Mouse (Mus musculus) stomach, postnatal 0 days (tissue): Measurements from ENCODE around the gene Gm20403. TPM values are rescaled to one million over a fixed set of nuclear protein-coding genes. Genes with fewer than 3 reads are reported as not detected.

Source experiments
- ATAC-seq: fragments of 200-750 bp; cut with Nextera tagmentation; 2 replicates; pipeline ENCODE4 v1.8.0; 2017; ENCODE audit not compliant: low FRiP score, low TSS enrichment
- DNase-seq: peaks from one replicate; pipeline ENCODE4 v3.0.0-alpha.2; 2016; ENCODE audit warnings: low spot score
- H3K27ac ChIP-seq: fragments of 300-500 bp; sonication (generic); replicated peaks from 2 replicates; pipeline ENCODE4 v1.5.1; 2014; ENCODE audit warnings: mild to moderate bottlenecking, control low read depth
- H3K27me3 ChIP-seq: fragments of 300-500 bp; sonication (generic); 2 replicates; pipeline ENCODE4 v1.6.1; 2014; ENCODE audit warnings: low read length; ENCODE audit not compliant: control insufficient read depth, insufficient read depth
- H3K36me3 ChIP-seq: fragments of 300-500 bp; sonication (generic); 2 replicates; pipeline ENCODE4 v1.6.1; 2014; ENCODE audit warnings: low read length, mixed read lengths; ENCODE audit not compliant: control insufficient read depth, insufficient read depth
- H3K4me1 ChIP-seq: fragments of 300-500 bp; sonication (generic); replicated peaks from 2 replicates; pipeline ENCODE4 v1.6.1; 2014; ENCODE audit warnings: antibody characterized with exemption; ENCODE audit not compliant: control insufficient read depth, insufficient read depth
- H3K4me2 ChIP-seq: fragments of 300-500 bp; sonication (generic); replicated peaks from 2 replicates; pipeline ENCODE4 v1.6.1; 2014; ENCODE audit warnings: low read depth, mild to moderate bottlenecking, control low read depth, moderate library complexity
- H3K4me3 ChIP-seq: fragments of 300-500 bp; sonication (generic); 2 replicates; pipeline ENCODE4 v1.5.1; 2014; ENCODE audit warnings: low read depth, low read length, control low read depth
- H3K9ac ChIP-seq: fragments of 300-500 bp; sonication (generic); 2 replicates; pipeline ENCODE4 v1.6.1; 2014; ENCODE audit warnings: mild to moderate bottlenecking, low read length, control low read depth, mixed read lengths
- H3K9me3 ChIP-seq: fragments of 300-500 bp; sonication (generic); 2 replicates; pipeline ENCODE4 v1.6.1; 2016; ENCODE audit warnings: low read length; ENCODE audit not compliant: control insufficient read depth
- CTCF ChIP-seq: IDR thresholded peaks from 2 replicates; pipeline ENCODE4 v1.5.1; 2016; ENCODE audit warnings: antibody characterized with exemption, low read depth, mild to moderate bottlenecking, moderate library complexity
- EP300 ChIP-seq: optimal IDR thresholded peaks from 2 replicates; pipeline ENCODE3; 2016; ENCODE audit warnings: antibody characterized with exemption
- WGBS: fragments of 180-500 bp; shearing (Covaris S2); extraction: QIAGEN DNeasy Blood & Tissue Kit; methylation state at CpG from one replicate; pipeline ENCODE4 v1.1.7; 2014; 5-methylcytosine and 5-hydroxymethylcytosine counted together
- polyA plus RNA-seq: library from polyadenylated mRNA; unstranded; fragments of >200 nt; fragmentation: Nextera tagmentation; extraction: Ambion mirVana; gene quantifications from 2 replicates; pipeline ENCODE4 v1.2.1, GENCODE M21; 2015

Gene Gm20403
- polyA plus RNA-seq, result 0.64 and 0.80 TPM in 2 replicates

GRCm38 (mm10) chr12:54986052-54986717 is at the start of gene Gm20403:
Gene Gm20403 (minus strand): TSS chr12:54986529.
- under 1% methylated on average over 47 of the region's 60 CpGs for WGBS
- no peaks in the 10 kb centered on the region for H3K9me3 ChIP-seq
- no peaks in the 10 kb centered on the region; the same call in 1 of the 2 replicates for H3K4me1 ChIP-seq
- no peaks in the 10 kb centered on the region for H3K27me3 ChIP-seq
- no peaks in the 10 kb centered on the region for H3K36me3 ChIP-seq
- H3K4me3 ChIP-seq, result peak within 1 kb of the TSS; percentile 87
- ATAC-seq (peak; percentile 78), DNase-seq (peak; percentile 70)
- peak within 1 kb of the TSS; percentile 86 for H3K9ac ChIP-seq
- peak within 1 kb of the TSS; percentile 93 for H3K27ac ChIP-seq
- no peak for TF ChIP-seq EP300
- no peak for TF ChIP-seq CTCF
- peak within 1 kb of the TSS; percentile 92 for H3K4me2 ChIP-seq

- 25% methylated on average over 3 of the region's 3 CpGs for WGBS
- Histone ChIP-seq H3K4me1 (no peaks in the 10 kb centered on the region), H3K9me3 (no peaks in the 10 kb centered on the region), H3K4me3 (no peak overlapping the region), H3K4me2 (no peak overlapping the region), H3K27me3 (no peaks in the 10 kb centered on the region), H3K36me3 (no peaks in the 10 kb centered on the region), H3K9ac (no peak overlapping the region), H3K27ac (no peak overlapping the region)
- no peak; the same call in 1 of the 2 replicates for ATAC-seq
- TF ChIP-seq EP300, result no peak
- TF ChIP-seq CTCF, result no peak
- no peak for DNase-seq
Measured at GRCm38 (mm10) chr12:55027088-55027487, 40.8 kb upstream of the Gm20403 start.

GRCm38 (mm10) chr12:55023284-55023683 is 37.0 kb upstream of the Gm20403 start:
- H3K36me3 ChIP-seq, result no peaks in the 10 kb centered on the region
- DNase-seq (no peak), ATAC-seq (no peak)
- no peak overlapping the region for H3K4me3 ChIP-seq
- no peaks in the 10 kb centered on the region for H3K4me1 ChIP-seq
- WGBS, result 62% methylated on average over 2 of the region's 2 CpGs
- no peak overlapping the region for H3K27ac ChIP-seq
- no peak overlapping the region for H3K9ac ChIP-seq
- no peaks in the 10 kb centered on the region for H3K27me3 ChIP-seq
- H3K4me2 ChIP-seq, result no peak overlapping the region
- TF ChIP-seq CTCF, result no peak
- no peak for TF ChIP-seq EP300
- no peaks in the 10 kb centered on the region for H3K9me3 ChIP-seq

- 83% methylated on average over 7 of the region's 7 CpGs for WGBS
- no peaks in the 10 kb centered on the region for H3K27me3 ChIP-seq
- no peak for TF ChIP-seq EP300
- TF ChIP-seq CTCF, result no peak
- ATAC-seq (no peak), DNase-seq (no peak)
- H3K4me2 ChIP-seq, result no peak overlapping the region
- no peaks in the 10 kb centered on the region for H3K9me3 ChIP-seq
- no peak overlapping the region for H3K9ac ChIP-seq
- H3K36me3 ChIP-seq, result no peaks in the 10 kb centered on the region
- no peak overlapping the region for H3K27ac ChIP-seq
- no peaks in the 10 kb centered on the region for H3K4me1 ChIP-seq
- no peak overlapping the region for H3K4me3 ChIP-seq
Measured at GRCm38 (mm10) chr12:55019421-55019877, 33.1 kb upstream of the Gm20403 start.

- no peak overlapping the region for H3K4me2 ChIP-seq
- H3K9ac ChIP-seq, result no peak overlapping the region
- no peak for ATAC-seq
- H3K4me1 ChIP-seq, result no peaks in the 10 kb centered on the region
- no peaks in the 10 kb centered on the region for H3K36me3 ChIP-seq
- no peaks in the 10 kb centered on the region for H3K9me3 ChIP-seq
- H3K4me3 ChIP-seq, result no peak overlapping the region
- no peak overlapping the region for H3K27ac ChIP-seq
- no peaks in the 10 kb centered on the region for H3K27me3 ChIP-seq
- 74% methylated on average over 9 of the region's 9 CpGs for WGBS
- TF ChIP-seq CTCF (no peak), EP300 (no peak)
- no peak for DNase-seq
Measured at GRCm38 (mm10) chr12:55017119-55017721, 30.9 kb upstream of the Gm20403 start.
